Mouse (Mus musculus) cerebellum, adult 2 months (tissue): ENCODE measurements around the gene Rph3al. TPM values are rescaled to one million over a fixed set of nuclear protein-coding genes. Genes with fewer than 3 reads are reported as not detected.

Experiments used
- DNase-seq, 2 experiments: peaks; one replicate each; pipeline ENCODE4 v3.0.0; 2021
- H3K27ac ChIP-seq: fragments of 200-500 bp; 2 replicates; pipeline ENCODE4 v1.5.1; 2012; ENCODE audit warnings: low read length, control low read depth, inconsistent platforms; ENCODE audit not compliant: insufficient read depth
- H3K27me3 ChIP-seq: fragments of 200-500 bp; 2 replicates; pipeline ENCODE4 v1.6.1; 2012; ENCODE audit warnings: inconsistent platforms, mild to moderate bottlenecking, low read length, moderate library complexity; ENCODE audit not compliant: control insufficient read depth, insufficient read depth
- H3K4me1 ChIP-seq: fragments of 200-500 bp; 2 replicates; pipeline ENCODE4 v1.6.1; 2011; ENCODE audit warnings: low read length; ENCODE audit not compliant: control insufficient read depth, insufficient read depth
- H3K4me3 ChIP-seq: fragments of 200-500 bp; replicated peaks from 2 replicates; pipeline ENCODE3; 2011; ENCODE audit warnings: mild to moderate bottlenecking, low read depth, low read length, control low read depth; ENCODE audit not compliant: insufficient read depth
- CTCF ChIP-seq: fragments of 200-500 bp; IDR thresholded peaks from 2 replicates; pipeline ENCODE4 v1.5.1; 2011; ENCODE audit warnings: low read depth, mild to moderate bottlenecking, control low read depth, low read length, moderate library complexity, borderline replicate concordance; ENCODE audit not compliant: insufficient read depth
- POLR2A ChIP-seq: fragments of 200-500 bp; IDR thresholded peaks from 2 replicates; pipeline ENCODE4 v1.6.1; 2011; ENCODE audit warnings: low read length, control low read depth, borderline replicate concordance; ENCODE audit not compliant: insufficient read depth
- WGBS: fragments of 180-500 bp; shearing (Covaris S2); methylation state at CpG from one replicate; pipeline ENCODE4 v1.1.7; 2018; 5-methylcytosine and 5-hydroxymethylcytosine counted together
- polyA plus RNA-seq: library from polyadenylated mRNA; depleted of rRNA; stranded (reverse); fragments of >200 nt; gene quantifications from 2 replicates; pipeline ENCODE4 v1.2.3, GENCODE M21; 2012

The Rph3al gene
- polyA plus RNA-seq, 1 experiment: 3.6 TPM

- Histone ChIP-seq H3K4me3 (no peak overlapping the region), H3K27ac (no peak overlapping the region), H3K4me1 (peaks cover 8% of the 10 kb centered on the region), H3K27me3 (no peaks in the 10 kb centered on the region)
- whole genome bisulfite sequencing: 69% methylated on average over 11 of the region's 11 CpGs
- no peak for TF ChIP-seq POLR2A
- TF ChIP-seq CTCF: no peak
- DNase-seq: no peak
Measured at GRCm38 (mm10) chr11:75930911-75931678, 7.1 kb downstream of the Rph3al start.

GRCm38 (mm10) chr11:75930208-75930607, 8.0 kb downstream of the Rph3al start:
- WGBS: 76% methylated on average over 9 of the region's 9 CpGs
- Histone ChIP-seq H3K27ac (no peak overlapping the region), H3K27me3 (no peaks in the 10 kb centered on the region), H3K4me3 (no peak overlapping the region), H3K4me1 (peaks cover 15% of the 10 kb centered on the region)
- no peak for TF ChIP-seq CTCF
- TF ChIP-seq POLR2A: no peak
- DNase-seq: no peak

- Histone ChIP-seq H3K27ac (no peak overlapping the region), H3K27me3 (no peaks in the 10 kb centered on the region), H3K4me1 (peaks cover 15% of the 10 kb centered on the region), H3K4me3 (no peak overlapping the region)
- TF ChIP-seq POLR2A: no peak
- TF ChIP-seq CTCF: no peak
- WGBS: 100% methylated on average over 2 of the region's 2 CpGs
- DNase-seq: no peak
Measured at GRCm38 (mm10) chr11:75927881-75928280, 10.3 kb downstream of the Rph3al start.

- no peak overlapping the region for H3K4me3 ChIP-seq
- H3K27ac ChIP-seq: no peak overlapping the region
- H3K4me1 ChIP-seq: peaks cover 15% of the 10 kb centered on the region
- no peaks in the 10 kb centered on the region for H3K27me3 ChIP-seq
- 75% methylated on average over 13 of the region's 13 CpGs for WGBS
- TF ChIP-seq CTCF: no peak
- no peak for TF ChIP-seq POLR2A
- no peak for DNase-seq
Measured at GRCm38 (mm10) chr11:75926431-75927312, 11.6 kb downstream of the Rph3al start.

- Histone ChIP-seq H3K27ac (no peak overlapping the region), H3K4me1 (peaks cover 15% of the 10 kb centered on the region), H3K4me3 (no peak overlapping the region), H3K27me3 (no peaks in the 10 kb centered on the region)
- DNase-seq: peak in 1 of 2 experiments; percentile 20
- WGBS: 22% methylated on average over 7 of the region's 7 CpGs
- TF ChIP-seq POLR2A (no peak), CTCF (no peak)
Measured at GRCm38 (mm10) chr11:75925801-75926200, 12.4 kb downstream of the Rph3al start.

GRCm38 (mm10) chr11:75922741-75923140, 15.5 kb downstream of the Rph3al start:
- H3K4me1 ChIP-seq: peaks cover 15% of the 10 kb centered on the region
- H3K27me3 ChIP-seq: no peaks in the 10 kb centered on the region
- no peak overlapping the region for H3K27ac ChIP-seq
- H3K4me3 ChIP-seq: no peak overlapping the region
- TF ChIP-seq POLR2A: no peak
- no peak for TF ChIP-seq CTCF
- WGBS: 86% methylated on average over 4 of the region's 4 CpGs
- DNase-seq: no peak

- no peak for TF ChIP-seq POLR2A
- no peak for TF ChIP-seq CTCF
- no peaks in the 10 kb centered on the region for H3K27me3 ChIP-seq
- DNase-seq: no peak
- no peak overlapping the region for H3K4me3 ChIP-seq
- H3K27ac ChIP-seq: no peak overlapping the region
- WGBS: 97% methylated on average over 6 of the region's 6 CpGs
- no peaks in the 10 kb centered on the region for H3K4me1 ChIP-seq
Measured at GRCm38 (mm10) chr11:75919139-75919538, 19.1 kb downstream of the Rph3al start.
